Comparison of ENCODE assay signal across 9 mouse cellular contexts in the genomic region with DNA sequence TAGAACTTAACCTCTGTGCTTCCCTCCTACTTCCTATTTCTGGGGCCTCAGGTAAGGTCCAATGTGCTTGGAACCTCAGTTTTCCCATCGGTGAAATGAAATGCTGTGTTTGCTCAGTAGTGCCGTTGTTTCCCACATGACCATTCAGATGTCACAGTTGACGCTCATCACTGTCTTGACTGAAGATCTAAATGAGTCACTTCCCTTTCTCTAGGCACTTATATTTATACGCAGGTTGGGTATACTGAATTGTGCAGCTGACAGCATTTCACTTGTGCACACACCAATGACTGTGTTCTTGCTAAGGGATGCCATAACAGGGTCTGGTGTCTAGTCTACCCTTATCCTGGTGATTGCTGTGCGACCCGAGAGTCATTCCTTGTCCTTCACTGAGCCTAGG. TPM values are rescaled to one million over a fixed set of nuclear protein-coding genes. Genes with fewer than 3 reads are reported as not detected.
DNase-seq lines count a peak whose midpoint lies in the region; ATAC-seq and TF ChIP-seq lines count a peak whose summit lies in the region.
"Had no signal": no experiment of that assay in that cellular context is flagged by ENCODE, and none has a peak within 500 bp of the region (broad histone marks: within the 10 kb centered on the region; RNA-seq: fewer than 3 reads in every experiment).

No protein-coding gene starts in this region.

- no peaks in the 10 kb centered on the region for H3K9me3 ChIP-seq in erythroblast, embryonic 14.5 days (ENCODE audit: control insufficient read depth, low read length)
- H3K9me3 ChIP-seq in lung, embryonic 15.5 days, result no peaks in the 10 kb centered on the region
- no peaks in the 10 kb centered on the region for H3K9me3 ChIP-seq in intestine, embryonic 15.5 days
- no peaks in the 10 kb centered on the region for H3K9me3 ChIP-seq in neural tube, embryonic 13.5 days

- H3K27me3 ChIP-seq in erythroblast, embryonic 14.5 days (ENCODE audit: control insufficient read depth), result no peaks in the 10 kb centered on the region
- no peaks in the 10 kb centered on the region for H3K27me3 ChIP-seq in lung, embryonic 15.5 days
- no peaks in the 10 kb centered on the region for H3K27me3 ChIP-seq in intestine, embryonic 15.5 days (replicated peaks)
- H3K27me3 ChIP-seq in neural tube, embryonic 13.5 days, result no peaks in the 10 kb centered on the region

- no peak for TF ChIP-seq POLR2A in lung, adult 2 months (IDR thresholded peaks at IDR 0.05; ENCODE audit: borderline replicate concordance, extremely low read depth, low read depth, low read length)

- no peak overlapping the region for H3K9ac ChIP-seq in lung, embryonic 15.5 days
- H3K9ac ChIP-seq in intestine, embryonic 15.5 days, result no peak overlapping the region
- no peak overlapping the region for H3K9ac ChIP-seq in neural tube, embryonic 13.5 days

- peak overlapping the region; percentile 84 for H3K4me3 ChIP-seq in erythroblast, embryonic 14.5 days (replicated peaks)
- no peak overlapping the region for H3K4me3 ChIP-seq in lung, embryonic 15.5 days
- H3K4me3 ChIP-seq in lung, adult 2 months (replicated peaks; ENCODE audit: extremely low read depth, low read depth, low read length), result no peak overlapping the region
- H3K4me3 ChIP-seq in intestine, embryonic 15.5 days (replicated peaks), result no peak overlapping the region
- peak overlapping the region; percentile 50; the same call in 1 of the 2 replicates for H3K4me3 ChIP-seq in neural tube, embryonic 13.5 days

- no peak for ATAC-seq in erythroblast, adult 5-6 weeks (replicated peaks; ENCODE audit: low FRiP score, poor library complexity, severe bottlenecking)
- no peak for ATAC-seq in lung, embryonic 15.5 days (ENCODE audit: borderline replicate concordance, extremely low read depth, low FRiP score, low TSS enrichment)
- no peak for ATAC-seq in intestine, embryonic 15.5 days
- ATAC-seq in neural tube, embryonic 13.5 days (ENCODE audit: low read depth), result no peak

- H3K4me1 ChIP-seq in erythroblast, embryonic 14.5 days (ENCODE audit: control insufficient read depth), result peaks cover 65% of the 10 kb centered on the region
- H3K4me1 ChIP-seq in lung, embryonic 15.5 days, result peaks cover 18% of the 10 kb centered on the region
- no peaks in the 10 kb centered on the region for H3K4me1 ChIP-seq in lung, adult 2 months (ENCODE audit: control insufficient read depth, insufficient read depth, low read length)
- H3K4me1 ChIP-seq in intestine, embryonic 15.5 days (replicated peaks), result peaks cover 12% of the 10 kb centered on the region
- peaks cover 35% of the 10 kb centered on the region for H3K4me1 ChIP-seq in neural tube, embryonic 13.5 days (replicated peaks)

- H3K4me2 ChIP-seq in lung, embryonic 15.5 days, result 0 out of 2 replicates have a peak overlapping the region, but pooled peaks have one; percentile 74
- H3K4me2 ChIP-seq in intestine, embryonic 15.5 days (replicated peaks), result peak overlapping the region; percentile 61; the same call in 1 of the 2 replicates
- H3K4me2 ChIP-seq in neural tube, embryonic 13.5 days, result peak overlapping the region; percentile 79

- H3K36me3 ChIP-seq in erythroblast, embryonic 14.5 days (ENCODE audit: control insufficient read depth), result peaks cover 16% of the 10 kb centered on the region
- H3K36me3 ChIP-seq in lung, embryonic 15.5 days, result no peaks in the 10 kb centered on the region
- no peaks in the 10 kb centered on the region for H3K36me3 ChIP-seq in intestine, embryonic 15.5 days
- H3K36me3 ChIP-seq in neural tube, embryonic 13.5 days, result peaks cover 6% of the 10 kb centered on the region

- WGBS in lung, embryonic 15.5 days, result 84% methylated on average over 6 of the region's 6 CpGs
- WGBS in lung, adult 2 months, result 73% methylated on average over 6 of the region's 6 CpGs
- WGBS in intestine, embryonic 15.5 days, result 88% methylated on average over 6 of the region's 6 CpGs
- 91% methylated on average over 6 of the region's 6 CpGs for WGBS in neural tube, embryonic 13.5 days

- H3K27ac ChIP-seq in lung, embryonic 15.5 days, result 0 out of 2 replicates have a peak overlapping the region, but pooled peaks have one; percentile 86
- H3K27ac ChIP-seq in intestine, embryonic 15.5 days, result no peak overlapping the region; the same call in 1 of the 2 replicates
- H3K27ac ChIP-seq in neural tube, embryonic 13.5 days (replicated peaks), result no peak overlapping the region

- DNase-seq in lung, adult 2 months, result no peak
- no peak for DNase-seq in yolk sac, embryonic 10.5 days (ENCODE audit: low spot score)
- no peak for DNase-seq in gastrocnemius, postnatal 10 days

- no peak for TF ChIP-seq CTCF in lung, adult 2 months (IDR thresholded peaks at IDR 0.05; ENCODE audit: insufficient read depth, low read length)

RNA-seq across cellular contexts. Expression of gene Zfp667, which starts 1.0 kb away (rescaled TPM):
- polyA plus RNA-seq in erythroblast, embryonic 14.5 days (2012), result 0.06 and 0.07 TPM in 2 replicates
- total RNA-seq in erythroblast, adult 5-6 weeks (2015; ENCODE audit: low replicate concordance), result not detected in 2 replicates
- total RNA-seq in erythroblast, adult 5-6 weeks (2017; ENCODE audit: low replicate concordance), result 0.09 and 0.84 TPM in 2 replicates
- 5.6 and 7.1 TPM in 2 replicates for polyA plus RNA-seq in lung, embryonic 15.5 days (2015; fragmentation: Nextera tagmentation; extraction: Ambion mirVana)
- 0.45 and 1.1 TPM in 2 replicates for polyA plus RNA-seq in lung, adult 2 months (2012; rRNA removed)
- 5.4 and 6.5 TPM in 2 replicates for polyA plus RNA-seq in intestine, embryonic 15.5 days (2015; fragmentation: Nextera tagmentation; extraction: Ambion mirVana)
- polyA plus RNA-seq in neural tube, embryonic 13.5 days (2015; fragmentation: Nextera tagmentation; extraction: Ambion mirVana), result 17.7 and 17.8 TPM in 2 replicates
- 1 to 10 TPM; 3.0 to 3.6 TPM for total RNA-seq in gastrocnemius, postnatal 10 days (2021)

RNA-seq across cellular contexts. Expression of gene Epp13, which starts 32.9 kb away (rescaled TPM):
- polyA plus RNA-seq in erythroblast, embryonic 14.5 days (2012), result not detected in 2 replicates
- total RNA-seq in erythroblast, adult 5-6 weeks (2015; ENCODE audit: low replicate concordance), result not detected in 2 replicates
- not detected in 2 replicates for total RNA-seq in erythroblast, adult 5-6 weeks (2017; ENCODE audit: low replicate concordance)
- polyA plus RNA-seq in lung, embryonic 15.5 days (2015; fragmentation: Nextera tagmentation; extraction: Ambion mirVana), result 0.25 TPM in 1 of 2 replicates, not detected in the other
- polyA plus RNA-seq in lung, adult 2 months (2012; rRNA removed), result not detected in 2 replicates
- polyA plus RNA-seq in intestine, embryonic 15.5 days (2015; fragmentation: Nextera tagmentation; extraction: Ambion mirVana), result not detected in 2 replicates
- polyA plus RNA-seq in neural tube, embryonic 13.5 days (2015; fragmentation: Nextera tagmentation; extraction: Ambion mirVana), result not detected in 2 replicates
- total RNA-seq in gastrocnemius, postnatal 10 days (2021), result not detected
- total RNA-seq: layer of hippocampus, postnatal 25 days had no signal

RNA-seq across cellular contexts. Expression of gene Zfp583, which starts 45.7 kb away (rescaled TPM):
- polyA plus RNA-seq in erythroblast, embryonic 14.5 days (2012), result 0.02 TPM in 1 of 2 replicates, not detected in the other
- total RNA-seq in erythroblast, adult 5-6 weeks (2015; ENCODE audit: low replicate concordance), result not detected in 2 replicates
- not detected in 2 replicates for total RNA-seq in erythroblast, adult 5-6 weeks (2017; ENCODE audit: low replicate concordance)
- polyA plus RNA-seq in lung, embryonic 15.5 days (2015; fragmentation: Nextera tagmentation; extraction: Ambion mirVana), result 5.6 and 7.3 TPM in 2 replicates
- polyA plus RNA-seq in lung, adult 2 months (2012; rRNA removed), result 0.42 and 0.76 TPM in 2 replicates
- polyA plus RNA-seq in intestine, embryonic 15.5 days (2015; fragmentation: Nextera tagmentation; extraction: Ambion mirVana), result 4.5 and 4.9 TPM in 2 replicates
- 10.4 and 14.0 TPM in 2 replicates for polyA plus RNA-seq in neural tube, embryonic 13.5 days (2015; fragmentation: Nextera tagmentation; extraction: Ambion mirVana)
- total RNA-seq in gastrocnemius, postnatal 10 days (2021), result 1 to 10 TPM in 1 of 2 experiments, under 1 TPM in 1; 0.47 to 1.0 TPM

RNA-seq across cellular contexts. Expression of gene Gm3854, which starts 58.2 kb away (rescaled TPM):
- not detected in 2 replicates for polyA plus RNA-seq in erythroblast, embryonic 14.5 days (2012)
- total RNA-seq in erythroblast, adult 5-6 weeks (2015; ENCODE audit: low replicate concordance), result not detected in 2 replicates
- total RNA-seq in erythroblast, adult 5-6 weeks (2017; ENCODE audit: low replicate concordance), result not detected in 2 replicates
- 1.5 and 1.6 TPM in 2 replicates for polyA plus RNA-seq in lung, embryonic 15.5 days (2015; fragmentation: Nextera tagmentation; extraction: Ambion mirVana)
- polyA plus RNA-seq in lung, adult 2 months (2012; rRNA removed), result 0.07 and 0.21 TPM in 2 replicates
- 0.85 and 1.3 TPM in 2 replicates for polyA plus RNA-seq in intestine, embryonic 15.5 days (2015; fragmentation: Nextera tagmentation; extraction: Ambion mirVana)
- polyA plus RNA-seq in neural tube, embryonic 13.5 days (2015; fragmentation: Nextera tagmentation; extraction: Ambion mirVana), result 6.7 and 7.4 TPM in 2 replicates
- total RNA-seq in gastrocnemius, postnatal 10 days (2021), result under 1 TPM; 0.12 to 0.14 TPM

Comparison
In these comparisons a context has a peak if more than half of its experiments do, and no peak if none do; other contexts are left out.
1. H3K4me3 ChIP-seq: peak in erythroblast, embryonic 14.5 days (single experiment) and neural tube, embryonic 13.5 days (single experiment); none in lung, embryonic 15.5 days (single experiment), lung, adult 2 months (single experiment) and intestine, embryonic 15.5 days (single experiment).
2. Peak in every context shown above with its lines, with median percentiles within 50 percentile points of each other: H3K4me2 ChIP-seq.